ENCODE assay signal across 16 mouse cellular contexts in genomic region chr15:59153416-59154250, GRCm38 (mm10).
A peak's percentile ranks its signal among the peaks of the same experiment; 100 is the strongest.
DNase-seq lines count a peak whose midpoint lies in the region; ATAC-seq and TF ChIP-seq lines count a peak whose summit lies in the region.
"Had no signal": no experiment of that assay in that cellular context is flagged by ENCODE, and none has a peak within 500 bp of the region (broad histone marks: within the 10 kb centered on the region; RNA-seq: fewer than 3 reads in every experiment).

No protein-coding gene starts in this region.

- no peaks in the 10 kb centered on the region for H3K27me3 ChIP-seq in heart, embryonic 11.5 days (ENCODE audit: control insufficient read depth, insufficient read depth, low read length)
- H3K27me3 ChIP-seq in neural tube, embryonic 13.5 days: no peaks in the 10 kb centered on the region; the same call in 1 of the 2 replicates
- 0 out of 2 replicates have a peak, but pooled peaks cover 3% of the 10 kb centered on the region for H3K27me3 ChIP-seq in hindbrain, embryonic 12.5 days
- no peaks in the 10 kb centered on the region for H3K27me3 ChIP-seq in midbrain, postnatal 0 days (ENCODE audit: insufficient read depth, low read length)
- H3K27me3 ChIP-seq: embryonic facial prominence, embryonic 12.5 days; intestine, embryonic 15.5 days had no signal

- TF ChIP-seq CTCF in midbrain, postnatal 0 days (IDR thresholded peaks at IDR 0.05): no peak

- H3K36me3 ChIP-seq in heart, embryonic 11.5 days (ENCODE audit: control insufficient read depth, insufficient read depth, low read length): no peaks in the 10 kb centered on the region
- H3K36me3 ChIP-seq in neural tube, embryonic 13.5 days: no peaks in the 10 kb centered on the region
- H3K36me3 ChIP-seq in hindbrain, embryonic 12.5 days: no peaks in the 10 kb centered on the region
- no peaks in the 10 kb centered on the region for H3K36me3 ChIP-seq in midbrain, postnatal 0 days (ENCODE audit: insufficient read depth, low read length)
- H3K36me3 ChIP-seq: embryonic facial prominence, embryonic 12.5 days; G1E; intestine, embryonic 15.5 days had no signal

- no peaks in the 10 kb centered on the region for H3K9me3 ChIP-seq in heart, embryonic 11.5 days (replicated peaks; ENCODE audit: control insufficient read depth, low read length)
- H3K9me3 ChIP-seq in neural tube, embryonic 13.5 days: no peaks in the 10 kb centered on the region
- H3K9me3 ChIP-seq in hindbrain, embryonic 12.5 days (replicated peaks): no peaks in the 10 kb centered on the region
- H3K9me3 ChIP-seq in midbrain, postnatal 0 days (ENCODE audit: low read length): no peaks in the 10 kb centered on the region
- H3K9me3 ChIP-seq: embryonic facial prominence, embryonic 12.5 days; G1E; intestine, embryonic 15.5 days had no signal

- ATAC-seq in heart, embryonic 11.5 days (replicated peaks; ENCODE audit: insufficient number of reproducible peaks, low FRiP score, low TSS enrichment): no peak
- ATAC-seq in neural tube, embryonic 13.5 days (ENCODE audit: low read depth): no peak
- no peak for ATAC-seq in hindbrain, embryonic 12.5 days (ENCODE audit: low FRiP score)
- ATAC-seq in midbrain, postnatal 0 days (ENCODE audit: low FRiP score): no peak
- ATAC-seq: activated CD4-positive, CD25-positive, alpha-beta regulatory T cell, adult 4 months; intestine, embryonic 15.5 days had no signal

- DNase-seq in heart, adult 11 months: peak; percentile 64
- DNase-seq in neural tube, embryonic 10.5 days (ENCODE audit: extremely low spot score, low spot score): no peak
- DNase-seq in midbrain, postnatal 0 days (ENCODE audit: low spot score): peak; percentile 26
- no peak for DNase-seq in left cerebral cortex, adult 8-10 months (ENCODE audit: low spot score in 2 of 2)
- no peak for DNase-seq in kidney, postnatal 14 days
- DNase-seq: gastrocnemius, postnatal 36 days; thymus, postnatal 4 days had no signal

- no peak overlapping the region for H3K9ac ChIP-seq in heart, embryonic 11.5 days (ENCODE audit: low read depth, low read length)
- no peak overlapping the region for H3K9ac ChIP-seq in neural tube, embryonic 13.5 days
- H3K9ac ChIP-seq in hindbrain, embryonic 12.5 days: no peak overlapping the region
- no peak overlapping the region for H3K9ac ChIP-seq in midbrain, postnatal 0 days (replicated peaks; ENCODE audit: low read length, poor library complexity, severe bottlenecking)
- H3K9ac ChIP-seq: embryonic facial prominence, embryonic 12.5 days; intestine, embryonic 15.5 days had no signal

- 71% methylated on average over 16 of the region's 16 CpGs for WGBS in heart, embryonic 11.5 days (ENCODE audit: insufficient replicate concordance)
- 53% methylated on average over 16 of the region's 16 CpGs for WGBS in neural tube, embryonic 13.5 days
- 51% methylated on average over 16 of the region's 16 CpGs for whole genome bisulfite sequencing in hindbrain, embryonic 12.5 days
- 50% methylated on average over 16 of the region's 16 CpGs for WGBS in midbrain, postnatal 0 days

- H3K27ac ChIP-seq in heart, embryonic 11.5 days (ENCODE audit: low read depth, low read length): no peak overlapping the region
- H3K27ac ChIP-seq in neural tube, embryonic 13.5 days (replicated peaks): peak overlapping the region; percentile 61
- peak overlapping the region; percentile 62 for H3K27ac ChIP-seq in hindbrain, embryonic 12.5 days
- H3K27ac ChIP-seq in midbrain, postnatal 0 days (ENCODE audit: low read depth, low read length): no peak overlapping the region
- H3K27ac ChIP-seq: embryonic facial prominence, embryonic 12.5 days; intestine, embryonic 15.5 days; left cerebral cortex, adult 2 months; stomach, postnatal 0 days had no signal

- no peak overlapping the region for H3K4me3 ChIP-seq in heart, embryonic 11.5 days (ENCODE audit: low read depth, low read length)
- no peak overlapping the region for H3K4me3 ChIP-seq in neural tube, embryonic 13.5 days
- no peak overlapping the region for H3K4me3 ChIP-seq in hindbrain, embryonic 12.5 days
- H3K4me3 ChIP-seq in midbrain, postnatal 0 days (ENCODE audit: low read depth, low read length): no peak overlapping the region
- H3K4me3 ChIP-seq: embryonic facial prominence, embryonic 12.5 days; intestine, embryonic 15.5 days; left cerebral cortex, adult 2 months had no signal

- H3K4me1 ChIP-seq in heart, embryonic 11.5 days (ENCODE audit: control insufficient read depth, insufficient read depth, low read length): peaks cover 9% of the 10 kb centered on the region
- peaks cover 21% of the 10 kb centered on the region for H3K4me1 ChIP-seq in neural tube, embryonic 13.5 days (replicated peaks)
- H3K4me1 ChIP-seq in hindbrain, embryonic 12.5 days: peaks cover 15% of the 10 kb centered on the region
- H3K4me1 ChIP-seq in midbrain, postnatal 0 days (ENCODE audit: insufficient read depth, low read length): peaks cover 3% of the 10 kb centered on the region; the same call in 1 of the 2 replicates

- H3K4me2 ChIP-seq in heart, embryonic 11.5 days: no peak overlapping the region
- no peak overlapping the region for H3K4me2 ChIP-seq in neural tube, embryonic 13.5 days
- H3K4me2 ChIP-seq in hindbrain, embryonic 12.5 days (replicated peaks): no peak overlapping the region
- H3K4me2 ChIP-seq in midbrain, postnatal 0 days (ENCODE audit: low read depth, low read length, poor library complexity, severe bottlenecking): no peak overlapping the region
- H3K4me2 ChIP-seq: embryonic facial prominence, embryonic 12.5 days; intestine, embryonic 15.5 days had no signal

Comparison
In these comparisons a context has a peak if more than half of its experiments do, and no peak if none do; other contexts are left out.
1. DNase-seq: peak in heart, adult 11 months (single experiment) and midbrain, postnatal 0 days (single experiment); none in neural tube, embryonic 10.5 days (single experiment), left cerebral cortex, adult 8-10 months (0 of 2) and kidney, postnatal 14 days (single experiment).
2. H3K27ac ChIP-seq: peak in neural tube, embryonic 13.5 days (single experiment) and hindbrain, embryonic 12.5 days (single experiment); none in heart, embryonic 11.5 days (single experiment) and midbrain, postnatal 0 days (single experiment).